ENCODE assay signal across 9 mouse cellular contexts in the genomic region with DNA sequence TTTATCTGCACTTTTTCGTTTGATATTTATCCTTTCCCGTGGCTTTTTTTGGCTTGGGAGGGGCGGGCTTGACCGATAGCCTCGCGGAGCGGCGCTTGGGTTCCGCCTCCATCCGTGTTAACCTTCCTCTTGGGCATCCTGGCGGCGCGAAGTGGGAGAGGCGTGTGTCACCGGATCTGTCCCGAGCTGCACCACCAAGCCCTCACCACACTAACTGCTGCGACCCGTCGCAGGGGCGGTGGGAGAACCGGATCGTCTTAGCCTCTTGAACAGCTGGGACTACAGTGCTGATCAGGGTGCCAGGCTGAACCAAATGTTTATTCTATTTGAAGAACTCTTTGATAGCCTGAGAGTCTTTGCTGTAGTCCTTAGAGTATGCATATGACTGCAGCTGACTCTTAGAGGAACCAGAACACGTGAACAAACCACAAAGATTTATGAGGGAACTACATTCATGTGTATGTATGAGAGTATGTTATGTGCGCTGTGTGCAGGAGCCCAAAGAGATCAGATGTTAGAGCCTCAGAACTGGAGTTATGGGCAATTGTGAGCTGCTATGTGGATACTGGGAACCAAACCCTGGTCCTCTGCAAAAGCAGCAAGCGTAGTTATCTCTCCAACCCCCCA. TPM values are rescaled to one million over a fixed set of nuclear protein-coding genes. Genes with fewer than 3 reads are reported as not detected.
DNase-seq lines count a peak whose midpoint lies in the region; ATAC-seq and TF ChIP-seq lines count a peak whose summit lies in the region.
"Had no signal": no experiment of that assay in that cellular context is flagged by ENCODE, and none has a peak within 500 bp of the region (broad histone marks: within the 10 kb centered on the region; RNA-seq: fewer than 3 reads in every experiment).

No protein-coding gene starts in this region.

- peak; percentile 80 for ATAC-seq in common myeloid progenitor, adult 5-6 weeks (replicated peaks; ENCODE audit: low read depth, poor library complexity, severe bottlenecking)
- 0 out of 2 replicates have a peak, but pooled peaks have one; percentile 23 for ATAC-seq in hindbrain, embryonic 13.5 days (ENCODE audit: low FRiP score)
- ATAC-seq in liver, embryonic 15.5 days (ENCODE audit: insufficient read depth), result 0 out of 2 replicates have a peak, but pooled peaks have one; percentile 22

- peaks cover 15% of the 10 kb centered on the region for H3K4me1 ChIP-seq in hindbrain, embryonic 13.5 days (replicated peaks)
- H3K4me1 ChIP-seq in liver, embryonic 15.5 days (replicated peaks), result peaks cover 8% of the 10 kb centered on the region
- H3K4me1 ChIP-seq in cerebellum, adult 2 months (ENCODE audit: control insufficient read depth, insufficient read depth, low read length), result 0 out of 2 replicates have a peak, but pooled peaks cover 3% of the 10 kb centered on the region

- H3K27me3 ChIP-seq in hindbrain, embryonic 13.5 days, result peaks cover 47% of the 10 kb centered on the region
- H3K27me3 ChIP-seq in liver, embryonic 15.5 days, result peaks cover 47% of the 10 kb centered on the region
- H3K27me3 ChIP-seq in myocyte (ENCODE audit: control insufficient read depth, insufficient read depth, insufficient read length), result peaks cover 5% of the 10 kb centered on the region
- H3K27me3 ChIP-seq in cerebellum, adult 2 months (ENCODE audit: control insufficient read depth, insufficient read depth, low read length), result no peaks in the 10 kb centered on the region; the same call in 1 of the 2 replicates

- no peaks in the 10 kb centered on the region for H3K9me3 ChIP-seq in hindbrain, embryonic 13.5 days
- H3K9me3 ChIP-seq in liver, embryonic 15.5 days (replicated peaks), result no peaks in the 10 kb centered on the region

- peak; percentile 25 to 35 for DNase-seq in adrenal gland, adult 18-20 months (ENCODE audit: low spot score in 2 of 2)
- no peak for DNase-seq in adrenal gland, postnatal 4 days (ENCODE audit: low spot score in 2 of 2)
- DNase-seq in cerebellum, adult 2 months, result no peak
- no peak for DNase-seq in cerebellum, postnatal 36 days

- peak overlapping the region; percentile 48 for H3K4me2 ChIP-seq in hindbrain, embryonic 13.5 days
- peak overlapping the region; percentile 46 for H3K4me2 ChIP-seq in liver, embryonic 15.5 days
- H3K4me2 ChIP-seq in myocyte (ENCODE audit: low read depth), result peak overlapping the region; percentile 80

- H3K79me2 ChIP-seq in myocyte (ENCODE audit: control insufficient read depth, insufficient read depth), result no peaks in the 10 kb centered on the region

- no peak for TF ChIP-seq CTCF in cerebellum, adult 2 months (IDR thresholded peaks at IDR 0.05; ENCODE audit: borderline replicate concordance, insufficient read depth, low read depth, low read length)

- H3K9ac ChIP-seq in hindbrain, embryonic 13.5 days, result peak overlapping the region; percentile 63
- no peak overlapping the region for H3K9ac ChIP-seq in liver, embryonic 15.5 days

- peak overlapping the region; percentile 24 for H3K4me3 ChIP-seq in hindbrain, embryonic 13.5 days
- peak overlapping the region; percentile 23; the same call in 1 of the 2 replicates for H3K4me3 ChIP-seq in liver, embryonic 15.5 days (replicated peaks)
- H3K4me3 ChIP-seq in myocyte, result peak overlapping the region; percentile 12
- no peak overlapping the region for H3K4me3 ChIP-seq in cerebellum, adult 2 months (replicated peaks; ENCODE audit: insufficient read depth, low read depth, low read length)

- no peak for TF ChIP-seq POLR2A in myocyte (IDR thresholded peaks at IDR 0.05; ENCODE audit: insufficient read length, low read depth)
- TF ChIP-seq POLR2A in cerebellum, adult 2 months (IDR thresholded peaks at IDR 0.05; ENCODE audit: borderline replicate concordance, insufficient read depth, low read length), result no peak

- H3K27ac ChIP-seq in hindbrain, embryonic 13.5 days, result no peak overlapping the region
- no peak overlapping the region for H3K27ac ChIP-seq in liver, embryonic 15.5 days (replicated peaks)
- no peak overlapping the region for H3K27ac ChIP-seq in cerebellum, adult 2 months (ENCODE audit: insufficient read depth, low read length)

- no peak overlapping the region for H3ac ChIP-seq in myocyte (ENCODE audit: control insufficient read depth, insufficient read length)

- WGBS in hindbrain, embryonic 13.5 days, result 11% methylated on average over 25 of the region's 25 CpGs
- WGBS in liver, embryonic 15.5 days (ENCODE audit: insufficient replicate concordance), result 5% methylated on average over 25 of the region's 25 CpGs
- 12% methylated on average over 25 of the region's 25 CpGs for WGBS in cerebellum, adult 2 months

- peaks cover 10% of the 10 kb centered on the region; the same call in 1 of the 2 replicates for H3K36me3 ChIP-seq in hindbrain, embryonic 13.5 days
- 0 out of 2 replicates have a peak, but pooled peaks cover 5% of the 10 kb centered on the region for H3K36me3 ChIP-seq in liver, embryonic 15.5 days (replicated peaks)
- no peaks in the 10 kb centered on the region for H3K36me3 ChIP-seq in myocyte (ENCODE audit: control insufficient read depth, insufficient read depth)

TF ChIP-seq in myocyte, 11 proteins besides CTCF, POLR2A, EP300 and RAD21:
- TF ChIP-seq TCF3 (IDR thresholded peaks at IDR 0.05; ENCODE audit: insufficient read length, low read depth), result peak; percentile 5
- TF ChIP-seq MAX (IDR thresholded peaks at IDR 0.05; ENCODE audit: low read depth), result no peak
- TF ChIP-seq SRF (IDR thresholded peaks at IDR 0.05; ENCODE audit: control insufficient read depth, insufficient read length, low read depth), result no peak
- no peak for TF ChIP-seq CEBPB (IDR thresholded peaks at IDR 0.05; ENCODE audit: insufficient read depth, poor library complexity, severe bottlenecking)
- TF ChIP-seq MYOD1 (IDR thresholded peaks at IDR 0.05; ENCODE audit: control insufficient read depth in 1 of 3, insufficient read length in 2 of 3, low read depth in 2 of 3), result peak in 2 of 3 experiments; percentile 73 to 81
- TF ChIP-seq USF1 (IDR thresholded peaks at IDR 0.05; ENCODE audit: low read depth), result peak; percentile 62
- peak; percentile 80 to 92 (median 84) for TF ChIP-seq MYOG (IDR thresholded peaks at IDR 0.05; ENCODE audit: control insufficient read depth in 1 of 3, insufficient read depth in 1 of 3, insufficient read length in 2 of 3, low read depth in 2 of 3)
- no peak for TF ChIP-seq POLR2AphosphoS2 (IDR thresholded peaks at IDR 0.05; ENCODE audit: insufficient read length, low read depth)
- TF ChIP-seq E2F4 (IDR thresholded peaks at IDR 0.05; ENCODE audit: insufficient read depth), result no peak
- TF ChIP-seq TCF12 (IDR thresholded peaks at IDR 0.05; ENCODE audit: insufficient read depth, poor library complexity, severe bottlenecking), result peak; percentile 51

RNA-seq across cellular contexts. Expression of a gene that starts 5.5 kb away (rescaled TPM):
- 10 to 100 TPM; 38.5 to 39.4 TPM for total RNA-seq in adrenal gland, adult 18-20 months (2021)
- total RNA-seq in adrenal gland, postnatal 4 days (2021), result 10 to 100 TPM; 41.5 to 45.2 TPM
- total RNA-seq in common myeloid progenitor, adult 5-6 weeks (2017), result 19.6 and 21.1 TPM in 2 replicates
- 104 and 122 TPM in 2 replicates for polyA plus RNA-seq in hindbrain, embryonic 13.5 days (2015; fragmentation: Nextera tagmentation; extraction: Ambion mirVana)
- polyA plus RNA-seq in liver, embryonic 15.5 days (2015; fragmentation: Nextera tagmentation; extraction: Ambion mirVana), result 58.7 and 64.0 TPM in 2 replicates
- 59.2 TPM for polyA plus RNA-seq in myocyte (2012; fragmentation: generic; extraction: Trizol)
- 71.2 and 71.8 TPM in 2 replicates for polyA plus RNA-seq in cerebellum, adult 2 months (2012; rRNA removed)

RNA-seq across cellular contexts. Expression of a gene that starts 19.7 kb away (rescaled TPM):
- total RNA-seq in adrenal gland, adult 18-20 months (2021), result 10 to 100 TPM; 21.3 to 21.5 TPM
- total RNA-seq in adrenal gland, postnatal 4 days (2021), result 10 to 100 TPM; 22.3 to 23.0 TPM
- total RNA-seq in common myeloid progenitor, adult 5-6 weeks (2017), result 12.8 and 18.4 TPM in 2 replicates
- polyA plus RNA-seq in hindbrain, embryonic 13.5 days (2015; fragmentation: Nextera tagmentation; extraction: Ambion mirVana), result 28.3 and 29.7 TPM in 2 replicates
- 4.6 and 5.3 TPM in 2 replicates for polyA plus RNA-seq in liver, embryonic 15.5 days (2015; fragmentation: Nextera tagmentation; extraction: Ambion mirVana)
- 5.5 TPM for polyA plus RNA-seq in myocyte (2012; fragmentation: generic; extraction: Trizol)
- 55.6 and 57.9 TPM in 2 replicates for polyA plus RNA-seq in cerebellum, adult 2 months (2012; rRNA removed)

RNA-seq across cellular contexts. Expression of a gene that starts 33.9 kb away (rescaled TPM):
- not detected for total RNA-seq in adrenal gland, adult 18-20 months (2021)
- total RNA-seq in adrenal gland, postnatal 4 days (2021), result not detected
- total RNA-seq in common myeloid progenitor, adult 5-6 weeks (2017), result not detected in 2 replicates
- 0.16 TPM in 1 of 2 replicates, not detected in the other for polyA plus RNA-seq in hindbrain, embryonic 13.5 days (2015; fragmentation: Nextera tagmentation; extraction: Ambion mirVana)
- not detected in 2 replicates for polyA plus RNA-seq in liver, embryonic 15.5 days (2015; fragmentation: Nextera tagmentation; extraction: Ambion mirVana)
- not detected for polyA plus RNA-seq in myocyte (2012; fragmentation: generic; extraction: Trizol)
- polyA plus RNA-seq in cerebellum, adult 2 months (2012; rRNA removed), result not detected in 2 replicates
- total RNA-seq: heart, postnatal 36 days had no signal

Comparison
In these comparisons a context has a peak if more than half of its experiments do, and no peak if none do; other contexts are left out.
1. DNase-seq: peak in adrenal gland, adult 18-20 months (2 of 2); none in adrenal gland, postnatal 4 days (0 of 2), cerebellum, adult 2 months (0 of 2) and cerebellum, postnatal 36 days (0 of 2).
2. ATAC-seq: peak in every context shown above with its lines; median percentile 80 in common myeloid progenitor, adult 5-6 weeks; 23 in hindbrain, embryonic 13.5 days; 22 in liver, embryonic 15.5 days.
3. Peak in every context shown above with its lines, with median percentiles within 50 percentile points of each other: H3K4me2 ChIP-seq.